Mouse (Mus musculus): ENCODE data around the gene Psma4. TPM values are rescaled to one million over a fixed set of nuclear protein-coding genes. Genes with fewer than 3 reads are reported as not detected.

Gene Psma4
- polyA plus RNA-seq, 1 experiment from 2014 or later = 341 TPM

- Histone ChIP-seq H3K27ac (replicated peaks; ENCODE audit: low read depth, low read length) (no peak overlapping the region), H3K4me3 (ENCODE audit: low read depth, low read length) (no peak overlapping the region), H3K27me3 (ENCODE audit: control insufficient read depth, insufficient read depth, low read length) (no peaks in the 10 kb centered on the region), H3K4me1 (ENCODE audit: control insufficient read depth, insufficient read depth, low read length) (no peaks in the 10 kb centered on the region), H3K4me2 (ENCODE audit: low read depth, severe bottlenecking) (no peak overlapping the region), H3K36me3 (ENCODE audit: control insufficient read depth, insufficient read depth, low read length) (peaks cover 2% of the 10 kb centered on the region; the same call in 1 of the 2 replicates), H3K9me3 (ENCODE audit: control insufficient read depth, low read length) (no peaks in the 10 kb centered on the region), H3K9ac (ENCODE audit: low read length) (no peak overlapping the region)
- no peak for ATAC-seq (ENCODE audit: insufficient number of reproducible peaks, low FRiP score, low TSS enrichment, low read depth)
- DNase-seq (ENCODE audit: low spot score) = no peak
Measured at GRCm38 (mm10) chr9:54963669-54964068, 13.1 kb downstream of the Psma4 start.

- WGBS = 73% methylated on average over 8 of the region's 8 CpGs
- Histone ChIP-seq H3K4me1 (ENCODE audit: control insufficient read depth, insufficient read depth, low read length) (no peaks in the 10 kb centered on the region), H3K27ac (replicated peaks; ENCODE audit: low read depth, low read length) (no peak overlapping the region), H3K27me3 (ENCODE audit: control insufficient read depth, insufficient read depth, low read length) (no peaks in the 10 kb centered on the region), H3K4me2 (ENCODE audit: low read depth, severe bottlenecking) (no peak overlapping the region), H3K4me3 (ENCODE audit: low read depth, low read length) (no peak overlapping the region), H3K9me3 (ENCODE audit: control insufficient read depth, low read length) (no peaks in the 10 kb centered on the region), H3K36me3 (ENCODE audit: control insufficient read depth, insufficient read depth, low read length) (no peaks in the 10 kb centered on the region), H3K9ac (ENCODE audit: low read length) (no peak overlapping the region)
- ATAC-seq (ENCODE audit: insufficient number of reproducible peaks, low FRiP score, low TSS enrichment, low read depth) = no peak
- DNase-seq (ENCODE audit: low spot score) = no peak
Measured at GRCm38 (mm10) chr9:54969972-54970637, 19.5 kb downstream of the Psma4 start.

- Histone ChIP-seq H3K27me3 (ENCODE audit: control insufficient read depth, insufficient read depth, low read length) (peaks cover 9% of the 10 kb centered on the region), H3K4me3 (ENCODE audit: low read depth, low read length) (peak within 1 kb of the TSS; percentile 53), H3K9me3 (ENCODE audit: control insufficient read depth, low read length) (no peaks in the 10 kb centered on the region), H3K27ac (replicated peaks; ENCODE audit: low read depth, low read length) (no peak within 1 kb of the TSS), H3K4me2 (ENCODE audit: low read depth, severe bottlenecking) (peak within 1 kb of the TSS; percentile 82), H3K36me3 (ENCODE audit: control insufficient read depth, insufficient read depth, low read length) (no peaks in the 10 kb centered on the region), H3K4me1 (ENCODE audit: control insufficient read depth, insufficient read depth, low read length) (no peaks in the 10 kb centered on the region), H3K9ac (ENCODE audit: low read length) (peak within 1 kb of the TSS; percentile 59)
- ATAC-seq (ENCODE audit: insufficient number of reproducible peaks, low FRiP score, low TSS enrichment, low read depth) = no peak
- WGBS = 73% methylated on average over 8 of the region's 8 CpGs
- DNase-seq (ENCODE audit: low spot score) = no peak
Measured at GRCm38 (mm10) chr9:54980674-54981073, 30.1 kb downstream of the Psma4 start, which contains the start of gene Chrna5. Chrna5 (plus strand) TSS chr9:54980880.

GRCm38 (mm10) chr9:54981291-54982191 lies 31.0 kb downstream of the Psma4 start:
- Histone ChIP-seq H3K4me2 (ENCODE audit: low read depth, severe bottlenecking) (peak overlapping the region; percentile 82), H3K36me3 (ENCODE audit: control insufficient read depth, insufficient read depth, low read length) (no peaks in the 10 kb centered on the region), H3K27ac (replicated peaks; ENCODE audit: low read depth, low read length) (no peak overlapping the region), H3K27me3 (ENCODE audit: control insufficient read depth, insufficient read depth, low read length) (peaks cover 9% of the 10 kb centered on the region), H3K4me1 (ENCODE audit: control insufficient read depth, insufficient read depth, low read length) (no peaks in the 10 kb centered on the region), H3K4me3 (ENCODE audit: low read depth, low read length) (peak overlapping the region; percentile 53), H3K9me3 (ENCODE audit: control insufficient read depth, low read length) (no peaks in the 10 kb centered on the region), H3K9ac (ENCODE audit: low read length) (peak overlapping the region; percentile 59)
- ATAC-seq (ENCODE audit: insufficient number of reproducible peaks, low FRiP score, low TSS enrichment, low read depth) (peak; percentile 89; the same call in 1 of the 2 replicates), DNase-seq (ENCODE audit: low spot score) (peak; percentile 77)
- WGBS = under 1% methylated on average over 76 of the region's 85 CpGs

GRCm38 (mm10) chr9:54982401-54982800 lies 31.8 kb downstream of the Psma4 start:
- ATAC-seq (ENCODE audit: insufficient number of reproducible peaks, low FRiP score, low TSS enrichment, low read depth) (no peak), DNase-seq (ENCODE audit: low spot score) (no peak)
- Histone ChIP-seq H3K4me3 (ENCODE audit: low read depth, low read length) (peak overlapping the region; percentile 53; the same call in 1 of the 2 replicates), H3K4me1 (ENCODE audit: control insufficient read depth, insufficient read depth, low read length) (no peaks in the 10 kb centered on the region), H3K27ac (replicated peaks; ENCODE audit: low read depth, low read length) (no peak overlapping the region), H3K9me3 (ENCODE audit: control insufficient read depth, low read length) (no peaks in the 10 kb centered on the region), H3K36me3 (ENCODE audit: control insufficient read depth, insufficient read depth, low read length) (no peaks in the 10 kb centered on the region), H3K27me3 (ENCODE audit: control insufficient read depth, insufficient read depth, low read length) (peaks cover 9% of the 10 kb centered on the region), H3K4me2 (ENCODE audit: low read depth, severe bottlenecking) (peak overlapping the region; percentile 82), H3K9ac (ENCODE audit: low read length) (no peak overlapping the region)
- WGBS = 6% methylated on average over 7 of the region's 7 CpGs

DNA sequence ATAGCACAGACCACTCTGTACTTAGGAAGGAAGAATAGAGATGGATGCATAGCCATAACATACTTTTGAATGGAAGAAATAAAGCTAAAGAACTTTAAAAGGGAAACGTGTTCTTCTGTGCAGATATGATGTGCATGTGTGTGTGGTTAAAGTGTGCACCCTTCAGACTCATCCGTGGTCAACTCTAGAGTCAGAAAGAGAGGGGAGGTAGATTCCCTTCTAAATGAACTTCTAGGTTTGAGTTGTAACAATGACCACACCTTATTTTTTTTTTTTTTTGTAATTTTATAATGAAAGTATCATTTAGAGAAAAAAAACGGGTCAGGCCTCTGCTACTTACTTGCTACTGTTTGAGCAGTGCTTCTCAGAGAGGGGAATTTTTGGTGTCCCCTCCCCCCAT lies 39.8 kb downstream of the Psma4 start:
- Histone ChIP-seq H3K9me3 (ENCODE audit: control insufficient read depth, low read length) (no peaks in the 10 kb centered on the region), H3K27ac (replicated peaks; ENCODE audit: low read depth, low read length) (no peak overlapping the region), H3K36me3 (ENCODE audit: control insufficient read depth, insufficient read depth, low read length) (no peaks in the 10 kb centered on the region), H3K4me2 (ENCODE audit: low read depth, severe bottlenecking) (no peak overlapping the region), H3K27me3 (ENCODE audit: control insufficient read depth, insufficient read depth, low read length) (no peaks in the 10 kb centered on the region), H3K4me1 (ENCODE audit: control insufficient read depth, insufficient read depth, low read length) (no peaks in the 10 kb centered on the region), H3K9ac (ENCODE audit: low read length) (no peak overlapping the region), H3K4me3 (ENCODE audit: low read depth, low read length) (no peak overlapping the region)
- no peak for DNase-seq (ENCODE audit: low spot score)
- WGBS = 78% methylated on average over 3 of the region's 3 CpGs
- no peak for ATAC-seq (ENCODE audit: insufficient number of reproducible peaks, low FRiP score, low TSS enrichment, low read depth)

GRCm38 (mm10) chr9:54994381-54994780 lies 43.8 kb downstream of the Psma4 start:
- DNase-seq (ENCODE audit: low spot score) = no peak
- no peak overlapping the region for H3K4me3 ChIP-seq (ENCODE audit: low read depth, low read length)
- H3K9ac ChIP-seq (ENCODE audit: low read length) = no peak overlapping the region
- H3K36me3 ChIP-seq (ENCODE audit: control insufficient read depth, insufficient read depth, low read length) = no peaks in the 10 kb centered on the region
- no peak overlapping the region for H3K4me2 ChIP-seq (ENCODE audit: low read depth, severe bottlenecking)
- no peaks in the 10 kb centered on the region for H3K4me1 ChIP-seq (ENCODE audit: control insufficient read depth, insufficient read depth, low read length)
- no peak for ATAC-seq (ENCODE audit: insufficient number of reproducible peaks, low FRiP score, low TSS enrichment, low read depth)
- WGBS = 58% methylated on average over 3 of the region's 3 CpGs
- no peak overlapping the region for H3K27ac ChIP-seq (replicated peaks; ENCODE audit: low read depth, low read length)
- no peaks in the 10 kb centered on the region for H3K27me3 ChIP-seq (ENCODE audit: control insufficient read depth, insufficient read depth, low read length)
- H3K9me3 ChIP-seq (ENCODE audit: control insufficient read depth, low read length) = no peaks in the 10 kb centered on the region

- DNase-seq (ENCODE audit: low spot score) (no peak), ATAC-seq (ENCODE audit: insufficient number of reproducible peaks, low FRiP score, low TSS enrichment, low read depth) (no peak)
- Histone ChIP-seq H3K4me1 (ENCODE audit: control insufficient read depth, insufficient read depth, low read length) (no peaks in the 10 kb centered on the region), H3K36me3 (ENCODE audit: control insufficient read depth, insufficient read depth, low read length) (no peaks in the 10 kb centered on the region), H3K4me3 (ENCODE audit: low read depth, low read length) (no peak overlapping the region), H3K9me3 (ENCODE audit: control insufficient read depth, low read length) (no peaks in the 10 kb centered on the region), H3K27ac (replicated peaks; ENCODE audit: low read depth, low read length) (no peak overlapping the region), H3K27me3 (ENCODE audit: control insufficient read depth, insufficient read depth, low read length) (no peaks in the 10 kb centered on the region), H3K9ac (ENCODE audit: low read length) (no peak overlapping the region), H3K4me2 (ENCODE audit: low read depth, severe bottlenecking) (no peak overlapping the region)
- 81% methylated on average over 3 of the region's 3 CpGs for WGBS
Measured at GRCm38 (mm10) chr9:54995645-54996044, 45.1 kb downstream of the Psma4 start.
